Mouse (Mus musculus) layer of hippocampus, postnatal 14 days (tissue): Measurements from ENCODE around the gene Eno1. TPM values are rescaled to one million over a fixed set of nuclear protein-coding genes. Genes with fewer than 3 reads are reported as not detected.

Source experiments
- DNase-seq, 2 experiments: peaks; one replicate each; pipeline ENCODE4 v3.0.0; 2021 to 2022; ENCODE audit warnings: low spot score in 2 of 2, mixed read lengths in 1 of 2
- long read RNA-seq, 2 experiments: library from polyadenylated mRNA; stranded (forward); transcript quantifications; one replicate each; pipeline ENCODE4 v2.0.0; 2021
- total RNA-seq, 2 experiments: library from RNA; stranded (reverse); gene quantifications; 2 replicates each; pipeline ENCODE4 v1.2.3; 2021

Eno1 gene
- total RNA-seq: 100 to 1,000 TPM; 395 to 425 TPM
- long read RNA-seq, experiment 1, transcript Eno1-202 (12 exons, 2,027 nt): major isoform, 735 of 779 reads
- long read RNA-seq, experiment 1, partial matches to known transcripts: 15 of 779 reads
- long read RNA-seq, experiment 1, other reads (novel, unspliced or antisense): 25 of 779 reads
- long read RNA-seq, experiment 2, transcript Eno1-202 (12 exons, 2,027 nt): major isoform, 898 of 954 reads
- long read RNA-seq, experiment 2, partial matches to known transcripts: 19 of 954 reads
- long read RNA-seq, experiment 2, other reads (novel, unspliced or antisense): 34 of 954 reads

DNA sequence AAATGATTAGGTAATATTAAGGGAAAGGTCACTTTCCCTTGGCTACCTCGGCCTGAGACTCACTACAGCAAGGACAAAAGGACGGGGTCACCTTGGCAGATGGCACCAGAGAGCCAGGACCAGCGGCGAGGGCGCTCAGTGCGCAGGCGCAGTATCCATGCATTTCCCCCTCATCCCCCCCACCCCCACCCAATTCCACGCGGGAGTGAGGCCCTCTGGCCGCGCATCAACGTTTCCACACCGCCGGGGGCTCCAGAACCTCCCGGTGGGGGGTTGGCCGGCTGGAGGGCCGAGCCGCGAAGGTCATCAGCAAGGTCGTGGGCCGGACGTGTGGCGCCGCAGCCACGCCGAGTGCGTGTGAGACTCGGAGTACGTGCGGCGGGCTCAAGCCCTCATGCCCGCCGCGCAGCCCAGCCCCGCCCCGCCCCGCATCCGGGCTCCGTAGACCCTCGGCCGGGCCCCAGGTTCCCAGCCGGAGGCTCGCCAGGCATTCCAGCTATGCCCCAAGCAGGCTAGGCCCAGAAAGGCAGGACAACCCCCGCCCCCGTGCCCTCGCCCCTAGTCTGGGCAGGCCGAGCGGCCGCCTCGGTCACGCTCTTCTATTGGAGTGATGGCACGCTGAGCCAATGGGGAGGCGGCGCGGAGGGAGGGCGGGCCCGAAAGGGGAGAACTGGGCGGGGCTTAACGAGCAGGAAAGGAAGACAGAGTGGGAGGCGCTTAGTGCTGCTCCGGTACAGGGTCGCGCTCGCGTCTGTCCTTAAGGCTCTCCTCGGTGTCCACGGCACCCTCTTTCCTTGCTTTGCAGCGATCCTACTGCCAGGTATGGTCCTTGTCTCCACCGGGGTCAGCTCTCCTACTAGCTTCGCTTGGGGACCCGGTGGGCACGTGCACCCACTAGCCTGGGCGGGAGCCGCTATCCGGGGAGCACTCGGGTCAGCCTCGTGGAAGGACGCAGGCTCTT lies at the start of gene Eno1:
TSS of gene Eno1 (plus strand) at position 201 of the 961 bp plus-strand sequence.
- peak; percentile 95 to 96 for DNase-seq

- no peak for DNase-seq
Observed at GRCm38 (mm10) chr4:150188236-150188635, 48.3 kb upstream of the Eno1 start.

DNA sequence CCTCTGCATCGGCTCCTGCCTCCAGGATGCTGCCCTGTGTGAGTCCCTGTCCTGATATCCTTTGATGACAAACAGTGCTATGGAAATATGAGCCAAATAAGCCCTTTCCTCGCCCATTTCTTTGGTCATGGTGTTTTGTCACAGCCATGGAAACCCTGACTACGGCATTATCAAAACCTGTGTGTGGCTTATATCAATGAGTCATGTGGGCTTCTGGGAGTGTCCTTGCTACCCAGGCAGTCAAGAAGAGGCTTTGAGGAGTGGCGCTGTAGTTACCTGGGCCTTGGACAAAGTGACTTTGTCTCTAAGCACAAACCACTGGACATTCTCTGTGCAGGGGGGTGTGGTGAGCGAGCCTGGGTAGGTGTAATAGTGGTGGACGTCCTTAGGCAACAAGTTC lies 44.3 kb upstream of the Eno1 start:
- no peak for DNase-seq

- peak in 1 of 2 experiments; percentile 25 for DNase-seq
Observed at GRCm38 (mm10) chr4:150193915-150194314, 42.6 kb upstream of the Eno1 start.

DNA sequence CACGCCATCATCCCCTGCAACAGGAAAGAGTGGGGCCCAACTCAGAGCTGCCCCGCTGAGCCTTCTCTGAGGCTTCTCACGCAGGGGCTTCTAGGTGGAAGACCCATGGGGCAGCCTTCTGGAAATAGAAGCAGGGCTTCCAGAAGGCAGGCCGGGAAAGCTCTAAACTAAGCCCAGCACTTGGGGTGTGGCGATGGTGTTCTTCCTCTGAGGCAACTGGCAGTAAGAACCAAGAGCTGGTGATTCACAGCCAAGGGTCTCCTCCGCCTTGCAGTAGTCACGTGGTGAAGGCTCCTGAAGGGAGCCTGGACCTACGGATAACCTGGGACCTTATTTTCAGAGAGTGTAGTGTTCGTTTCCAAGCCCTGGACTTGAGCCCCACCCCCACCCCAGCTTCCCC lies 38.3 kb upstream of the Eno1 start:
- no peak for DNase-seq

GRCm38 (mm10) chr4:150201232-150201631 lies 35.3 kb upstream of the Eno1 start, which contains the start of gene Car6:
Gene Car6 (minus strand): TSS chr4:150201332.
- DNase-seq: no peak

- no peak for DNase-seq
Observed at GRCm38 (mm10) chr4:150202702-150203101, 33.8 kb upstream of the Eno1 start.

DNA sequence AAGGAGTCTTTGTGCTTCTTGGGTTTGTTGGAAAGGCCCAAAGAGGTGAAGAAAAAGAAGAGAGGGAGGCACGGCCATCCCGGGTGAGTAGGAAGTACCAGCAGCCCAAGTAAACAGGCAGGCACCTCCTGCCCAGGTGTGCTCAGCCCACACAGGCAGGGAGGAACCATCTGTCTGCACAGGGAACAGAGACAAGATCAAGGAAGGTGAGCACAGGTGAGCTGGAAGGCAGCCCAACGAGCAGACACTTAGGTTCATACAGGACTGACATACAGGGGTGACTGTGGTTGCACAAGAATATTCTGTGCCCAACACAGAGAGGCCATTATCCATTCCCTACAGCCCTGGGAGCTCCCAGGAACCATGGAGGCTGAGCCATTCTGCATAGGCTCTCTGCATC lies 31.6 kb upstream of the Eno1 start:
- no peak for DNase-seq

DNA sequence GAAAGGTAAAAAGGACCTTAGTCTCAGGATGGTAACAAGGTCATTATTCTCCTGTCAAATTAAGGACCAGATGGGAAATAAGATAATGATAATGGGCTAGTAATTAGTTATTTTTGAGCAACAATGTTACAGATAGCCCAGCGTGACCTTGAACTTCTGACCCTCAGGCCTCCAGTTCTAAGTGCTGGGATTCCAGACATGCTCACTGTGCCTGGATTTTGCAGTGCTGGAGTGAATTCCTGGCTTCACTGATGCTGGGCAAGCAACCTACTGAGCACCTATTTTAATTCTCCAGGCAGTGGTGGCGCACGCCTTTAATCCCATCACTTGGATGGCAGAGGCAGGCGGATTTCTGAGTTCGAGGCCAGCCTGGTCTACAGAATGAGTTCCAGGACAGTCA lies 26.8 kb upstream of the Eno1 start:
- no peak for DNase-seq

- DNase-seq: no peak
Observed at GRCm38 (mm10) chr4:150210306-150210705, 26.2 kb upstream of the Eno1 start.

DNA sequence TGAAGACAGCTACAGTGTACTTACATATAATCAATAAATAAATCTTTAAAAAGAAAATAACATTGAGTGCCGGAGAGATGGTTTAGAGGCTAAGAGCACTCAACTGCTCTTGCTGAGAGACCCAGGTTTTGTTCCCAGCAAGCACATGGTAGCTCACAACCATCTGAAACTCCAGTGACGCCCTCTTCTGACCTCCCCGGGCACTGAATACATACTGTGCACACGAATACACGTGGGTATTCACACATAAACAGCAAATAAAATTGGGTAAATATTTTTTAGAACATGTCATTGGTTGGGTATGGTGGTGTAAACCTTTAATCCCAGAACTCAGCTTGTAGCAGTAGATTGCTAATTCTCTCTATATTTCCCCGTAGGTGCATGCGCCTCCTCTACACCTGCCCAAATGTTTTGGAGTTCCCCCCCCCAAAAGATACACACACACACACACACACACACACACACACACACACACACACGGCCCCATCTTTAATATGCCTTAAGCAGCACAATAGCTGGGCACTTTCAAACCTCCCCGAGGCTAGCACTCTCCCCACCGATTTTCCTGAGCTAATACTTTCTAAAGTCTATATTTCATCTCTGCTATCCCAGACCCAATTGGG lies 24.5 kb upstream of the Eno1 start:
- DNase-seq: no peak

DNA sequence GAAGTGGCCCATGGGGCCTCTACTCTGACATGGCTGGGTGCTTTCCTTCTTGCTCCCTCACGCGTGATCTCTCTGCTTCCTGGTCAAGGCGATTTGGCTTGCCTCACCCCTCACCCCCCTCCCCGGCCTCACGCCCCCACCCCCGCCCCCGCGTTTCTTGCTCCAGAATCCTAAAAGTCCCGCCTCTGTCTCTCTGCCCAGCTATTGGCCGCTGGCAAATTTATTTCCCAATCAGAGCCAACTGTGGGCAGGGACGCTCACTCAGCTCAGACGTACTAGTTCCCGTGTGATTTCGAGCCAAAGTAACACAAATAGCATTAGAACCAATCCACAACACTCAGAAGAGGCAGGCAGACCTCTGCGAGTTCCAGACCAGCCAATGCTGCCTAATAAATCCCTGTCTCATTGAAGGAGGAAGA lies 24.0 kb upstream of the Eno1 start:
- no peak for DNase-seq

- no peak for DNase-seq
Observed at GRCm38 (mm10) chr4:150213910-150214309, 22.6 kb upstream of the Eno1 start.

GRCm38 (mm10) chr4:150216423-150216822 lies 20.1 kb upstream of the Eno1 start:
- DNase-seq: no peak

DNA sequence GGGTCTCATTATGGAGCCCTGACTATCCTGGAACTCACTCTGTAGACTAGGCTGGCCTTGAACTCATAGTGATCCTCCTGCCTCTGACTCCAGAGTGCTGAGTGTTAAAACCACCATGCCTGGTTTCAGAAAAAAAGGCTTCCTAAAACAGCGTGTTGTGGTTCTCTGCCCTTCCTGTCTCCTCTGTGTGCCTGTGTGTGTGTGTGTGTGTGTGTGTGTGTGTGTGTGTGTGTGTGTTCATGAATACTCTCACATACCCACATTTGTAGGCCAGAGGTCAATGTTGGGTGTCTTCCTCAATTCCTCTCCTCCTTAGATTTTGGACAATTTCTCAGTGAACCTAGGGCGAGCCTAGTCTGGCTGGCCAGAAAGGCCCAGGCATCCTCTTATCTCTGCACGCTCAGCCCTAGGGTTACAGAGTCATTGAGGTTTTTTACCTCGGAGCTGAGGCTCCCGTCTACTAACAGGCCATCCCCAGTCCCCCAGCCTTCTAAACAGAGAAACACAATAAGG lies 19.4 kb upstream of the Eno1 start:
- DNase-seq: no peak

- no peak for DNase-seq
Observed at GRCm38 (mm10) chr4:150217935-150218334, 18.6 kb upstream of the Eno1 start.

- no peak for DNase-seq
Observed at GRCm38 (mm10) chr4:150219501-150220292, 16.8 kb upstream of the Eno1 start.

DNA sequence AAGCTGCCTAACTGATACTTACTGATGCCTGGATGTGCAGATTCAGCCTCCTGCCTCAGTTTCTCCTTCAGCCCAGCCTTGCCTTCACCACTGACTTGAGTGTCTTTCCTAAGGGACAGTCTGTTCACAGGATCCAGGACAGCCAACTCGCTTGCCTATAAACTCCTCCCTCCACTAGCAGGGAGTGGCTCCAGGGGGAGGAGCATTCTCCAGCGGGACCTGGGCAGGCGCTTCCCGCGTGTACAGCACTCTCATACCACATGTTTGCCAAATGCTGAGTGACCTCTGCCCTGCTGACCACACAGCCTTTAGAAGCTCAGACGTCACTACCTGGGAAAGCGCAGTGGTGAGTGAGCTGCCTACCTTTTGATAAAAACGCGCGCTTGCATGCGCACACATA lies 15.9 kb upstream of the Eno1 start:
- no peak for DNase-seq

- DNase-seq: no peak
Observed at GRCm38 (mm10) chr4:150221017-150221640, 15.4 kb upstream of the Eno1 start.

GRCm38 (mm10) chr4:150223830-150224229 lies 12.7 kb upstream of the Eno1 start:
- DNase-seq: no peak
